Mouse (Mus musculus) cerebellum, adult 2 months (tissue): ENCODE data around the gene Akr1d1. TPM values are rescaled to one million over a fixed set of nuclear protein-coding genes. Genes with fewer than 3 reads are reported as not detected.

Experiments used
- DNase-seq, 2 experiments: peaks; one replicate each; pipeline ENCODE4 v3.0.0; 2021
- H3K27ac ChIP-seq: fragments of 200-500 bp; 2 replicates; pipeline ENCODE4 v1.5.1; 2012; ENCODE audit warnings: low read length, control low read depth, inconsistent platforms; ENCODE audit not compliant: insufficient read depth
- H3K27me3 ChIP-seq: fragments of 200-500 bp; 2 replicates; pipeline ENCODE4 v1.6.1; 2012; ENCODE audit warnings: inconsistent platforms, mild to moderate bottlenecking, low read length, moderate library complexity; ENCODE audit not compliant: control insufficient read depth, insufficient read depth
- H3K4me1 ChIP-seq: fragments of 200-500 bp; 2 replicates; pipeline ENCODE4 v1.6.1; 2011; ENCODE audit warnings: low read length; ENCODE audit not compliant: control insufficient read depth, insufficient read depth
- H3K4me3 ChIP-seq: fragments of 200-500 bp; replicated peaks from 2 replicates; pipeline ENCODE3; 2011; ENCODE audit warnings: mild to moderate bottlenecking, low read depth, low read length, control low read depth; ENCODE audit not compliant: insufficient read depth
- CTCF ChIP-seq: fragments of 200-500 bp; IDR thresholded peaks from 2 replicates; pipeline ENCODE4 v1.5.1; 2011; ENCODE audit warnings: low read depth, mild to moderate bottlenecking, control low read depth, low read length, moderate library complexity, borderline replicate concordance; ENCODE audit not compliant: insufficient read depth
- POLR2A ChIP-seq: fragments of 200-500 bp; IDR thresholded peaks from 2 replicates; pipeline ENCODE4 v1.6.1; 2011; ENCODE audit warnings: low read length, control low read depth, borderline replicate concordance; ENCODE audit not compliant: insufficient read depth
- WGBS: fragments of 180-500 bp; shearing (Covaris S2); methylation state at CpG from one replicate; pipeline ENCODE4 v1.1.7; 2018; 5-methylcytosine and 5-hydroxymethylcytosine counted together
- polyA plus RNA-seq: library from polyadenylated mRNA; depleted of rRNA; stranded (reverse); fragments of >200 nt; gene quantifications from 2 replicates; pipeline ENCODE4 v1.2.3, GENCODE M21; 2012

Akr1d1 gene
- polyA plus RNA-seq, 1 experiment = not detected

DNA sequence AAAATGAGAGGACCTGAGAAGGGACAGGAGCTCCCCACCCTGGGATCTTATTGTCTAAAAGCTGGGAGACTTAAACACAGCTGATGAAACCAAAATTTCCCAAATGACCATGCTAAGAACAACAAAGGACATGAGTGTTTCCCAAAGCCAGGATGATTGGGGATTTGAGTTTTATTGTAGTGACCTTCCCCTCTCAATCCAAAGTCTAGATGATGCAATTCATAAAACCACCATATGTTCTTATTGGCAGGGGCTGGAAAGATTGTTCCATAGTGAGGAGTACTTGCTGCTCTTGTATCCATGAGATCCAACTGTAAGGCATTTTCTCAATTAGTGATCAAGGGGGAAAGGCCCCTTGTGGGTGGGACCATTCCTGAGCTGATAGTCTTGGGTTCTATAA, 68.1 kb downstream of the Akr1d1 start:
- no peak overlapping the region for H3K4me3 ChIP-seq
- no peaks in the 10 kb centered on the region for H3K4me1 ChIP-seq
- TF ChIP-seq POLR2A (no peak), CTCF (no peak)
- H3K27ac ChIP-seq = no peak overlapping the region
- DNase-seq = no peak
- H3K27me3 ChIP-seq = no peaks in the 10 kb centered on the region

GRCm38 (mm10) chr6:37600976-37601498, 71.1 kb downstream of the Akr1d1 start:
- WGBS = 81% methylated on average over 7 of the region's 7 CpGs
- DNase-seq = no peak
- Histone ChIP-seq H3K27me3 (no peaks in the 10 kb centered on the region), H3K27ac (no peak overlapping the region), H3K4me3 (no peak overlapping the region), H3K4me1 (no peaks in the 10 kb centered on the region)
- no peak for TF ChIP-seq POLR2A
- TF ChIP-seq CTCF = no peak

DNA sequence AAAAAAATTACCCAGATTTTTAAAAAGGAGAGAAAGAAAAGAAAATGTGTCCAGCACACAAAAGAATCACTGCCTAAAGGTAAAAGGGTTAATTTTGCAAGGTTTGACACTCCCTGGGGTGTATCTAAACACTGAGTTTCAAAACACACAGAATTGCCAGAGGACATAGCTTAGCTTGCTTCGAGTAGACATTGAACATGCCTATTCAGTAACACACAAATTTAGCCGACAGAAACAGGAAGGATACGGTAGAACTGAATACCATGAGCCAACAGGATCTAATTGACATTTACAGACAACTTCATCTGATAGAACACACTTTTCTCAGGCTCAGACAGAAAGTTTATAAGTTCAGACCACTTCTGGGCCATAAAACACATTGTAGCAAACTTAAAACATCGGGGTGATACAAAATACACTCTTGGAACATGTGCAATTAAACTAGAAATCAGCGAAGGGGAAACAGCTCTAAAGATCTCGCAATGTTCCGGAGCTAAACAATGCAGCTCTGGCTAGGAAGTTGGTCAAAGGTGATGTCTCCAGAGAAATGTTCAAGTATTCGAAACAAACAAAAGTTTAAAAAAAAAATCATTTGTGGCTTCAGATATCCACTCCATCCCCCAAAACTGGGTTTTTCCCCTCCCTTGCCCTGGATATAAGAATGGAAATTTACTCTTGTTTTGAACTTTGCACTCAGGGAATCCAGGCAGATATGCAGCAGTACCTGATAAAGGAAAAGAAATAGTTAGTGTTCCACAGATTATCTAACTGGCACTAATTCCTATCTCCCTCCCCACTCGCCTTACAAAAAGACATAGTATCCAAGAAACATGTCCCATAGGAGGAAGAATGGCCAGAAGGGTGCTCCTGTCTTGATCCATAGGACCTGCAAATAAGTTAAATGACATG, 73.1 kb downstream of the Akr1d1 start:
- Histone ChIP-seq H3K27me3 (no peaks in the 10 kb centered on the region), H3K4me3 (no peak overlapping the region), H3K4me1 (no peaks in the 10 kb centered on the region), H3K27ac (no peak overlapping the region)
- TF ChIP-seq CTCF (no peak), POLR2A (no peak)
- 52% methylated on average over 9 of the region's 9 CpGs for WGBS
- no peak for DNase-seq

DNA sequence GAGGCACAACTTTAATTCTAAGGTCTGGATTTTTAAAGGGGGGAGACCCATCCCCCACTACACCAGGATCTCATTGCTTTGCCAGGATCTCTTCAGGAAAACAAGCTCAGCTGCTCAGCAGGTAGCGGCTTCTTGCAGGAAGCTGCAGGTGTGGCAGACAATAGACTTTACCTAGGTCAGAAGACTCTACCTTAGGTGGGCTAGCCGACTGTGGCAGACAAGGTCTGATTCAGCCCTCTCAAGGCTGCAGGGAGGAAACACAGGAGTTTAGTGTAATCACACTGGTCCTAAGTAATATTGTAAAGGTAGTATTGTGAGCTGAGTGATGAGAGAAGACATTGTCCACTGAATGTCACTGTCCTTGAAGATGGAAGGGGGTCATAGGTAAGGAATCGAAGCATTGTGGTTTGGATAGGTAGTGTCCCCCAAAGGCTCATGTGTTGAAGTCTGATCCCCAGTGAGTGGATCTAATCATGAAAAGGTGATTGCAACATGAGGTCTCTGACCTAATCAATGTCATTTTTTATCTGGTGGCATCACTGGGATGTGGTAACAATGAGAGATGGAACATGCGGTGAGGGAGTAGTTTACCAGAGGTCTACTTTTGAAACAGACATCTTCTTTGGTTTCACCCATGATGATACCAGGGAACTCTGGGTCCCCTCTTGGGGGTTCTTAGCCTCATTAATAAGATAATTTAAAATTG, 74.4 kb downstream of the Akr1d1 start:
- Histone ChIP-seq H3K27me3 (no peaks in the 10 kb centered on the region), H3K27ac (no peak overlapping the region), H3K4me1 (no peaks in the 10 kb centered on the region), H3K4me3 (no peak overlapping the region)
- no peak for TF ChIP-seq POLR2A
- TF ChIP-seq CTCF = no peak
- DNase-seq = no peak
- 77% methylated on average over 4 of the region's 4 CpGs for WGBS

DNA sequence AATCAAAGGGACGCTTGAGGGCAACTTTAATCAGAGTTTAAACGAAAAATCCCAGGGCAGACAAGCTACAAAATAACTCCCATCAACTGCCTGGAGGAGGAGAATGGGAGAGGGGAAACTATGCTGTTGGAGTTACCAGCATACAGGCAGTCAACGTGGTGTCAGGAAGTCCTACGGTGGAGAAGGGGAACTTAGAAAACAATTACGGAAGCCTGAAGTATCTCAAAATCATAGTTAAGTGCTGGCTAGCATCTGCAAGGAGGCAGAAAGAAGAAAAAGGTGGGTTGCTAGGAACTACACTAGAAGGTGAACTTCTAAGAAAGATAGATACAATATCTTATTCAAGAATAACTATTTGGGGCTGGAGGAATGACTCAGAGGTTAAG, 74.9 kb downstream of the Akr1d1 start:
- Histone ChIP-seq H3K4me1 (no peaks in the 10 kb centered on the region), H3K4me3 (no peak overlapping the region), H3K27ac (no peak overlapping the region), H3K27me3 (no peaks in the 10 kb centered on the region)
- TF ChIP-seq POLR2A (no peak), CTCF (no peak)
- 75% methylated on average over 5 of the region's 5 CpGs for WGBS
- no peak for DNase-seq

- Histone ChIP-seq H3K27me3 (no peaks in the 10 kb centered on the region), H3K27ac (no peak overlapping the region), H3K4me1 (no peaks in the 10 kb centered on the region), H3K4me3 (no peak overlapping the region)
- no peak for TF ChIP-seq POLR2A
- no peak for TF ChIP-seq CTCF
- no peak for DNase-seq
- WGBS = 80% methylated on average over 3 of the region's 3 CpGs
Measured at GRCm38 (mm10) chr6:37607511-37608289, 77.7 kb downstream of the Akr1d1 start.

DNA sequence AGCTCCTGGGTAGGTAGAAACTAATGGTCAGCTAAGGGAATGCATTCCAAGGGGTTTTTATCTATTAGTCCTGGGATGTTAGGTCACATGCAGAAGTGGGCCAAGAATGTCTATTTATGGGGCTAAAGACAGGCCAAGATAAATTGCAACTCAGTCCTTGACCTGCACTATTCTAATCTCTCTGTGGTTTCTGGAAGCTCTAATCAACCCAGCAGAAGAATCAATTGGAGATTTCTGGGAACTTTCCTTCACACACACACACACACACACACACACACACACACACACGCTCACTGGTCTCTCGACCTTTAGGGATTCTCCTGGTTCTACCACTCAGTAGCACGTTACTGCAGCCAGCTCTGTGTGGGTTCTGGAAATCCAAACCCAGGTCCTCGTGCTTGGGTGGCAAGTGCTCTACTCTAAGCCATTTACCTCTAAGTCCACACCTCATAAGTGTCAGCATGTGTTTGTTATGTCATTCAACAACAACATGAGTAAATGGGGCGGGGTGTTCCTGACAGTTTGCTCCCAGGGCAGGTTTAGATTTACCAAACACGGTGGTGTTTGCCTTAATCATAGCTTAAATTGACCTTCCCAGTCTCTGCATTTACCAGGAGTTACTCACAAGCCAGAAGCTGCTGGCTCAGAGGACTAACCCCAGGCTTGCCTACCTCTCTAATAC, 82.8 kb downstream of the Akr1d1 start:
- Histone ChIP-seq H3K27ac (no peak overlapping the region), H3K27me3 (no peaks in the 10 kb centered on the region), H3K4me1 (no peaks in the 10 kb centered on the region), H3K4me3 (no peak overlapping the region)
- TF ChIP-seq POLR2A (no peak), CTCF (no peak)
- WGBS = 90% methylated on average over 6 of the region's 6 CpGs
- no peak for DNase-seq
